Mouse (Mus musculus) forebrain, embryonic 14.5 days (tissue): Measurements from ENCODE around the gene Snd1. TPM values are rescaled to one million over a fixed set of nuclear protein-coding genes. Genes with fewer than 3 reads are reported as not detected.

Source experiments
- ATAC-seq: fragments of 200-750 bp; cut with Nextera tagmentation; 2 replicates; pipeline ENCODE4 v1.8.0; 2017; ENCODE audit warnings: mild to moderate bottlenecking, moderate library complexity
- DNase-seq: peaks from one replicate; pipeline ENCODE4 v3.0.0-alpha.2; 2015; ENCODE audit warnings: low spot score
- H3K27ac ChIP-seq: fragments of 300-500 bp; sonication (generic); 2 replicates; pipeline ENCODE4 v1.5.1; 2014; ENCODE audit warnings: low read depth, mild to moderate bottlenecking, control low read depth, low read length, moderate library complexity
- H3K27me3 ChIP-seq: fragments of 300-500 bp; sonication (generic); replicated peaks from 2 replicates; pipeline ENCODE4 v1.6.1; 2014; ENCODE audit warnings: low read length, control low read depth, mixed read lengths; ENCODE audit not compliant: control insufficient read depth, insufficient read depth
- H3K36me3 ChIP-seq: fragments of 300-500 bp; sonication (generic); 2 replicates; pipeline ENCODE4 v1.6.1; 2014; ENCODE audit warnings: low read length, control low read depth; ENCODE audit not compliant: control insufficient read depth, insufficient read depth
- H3K4me1 ChIP-seq: fragments of 300-500 bp; sonication (generic); 2 replicates; pipeline ENCODE4 v1.6.1; 2014; ENCODE audit warnings: antibody characterized with exemption, low read length, control low read depth; ENCODE audit not compliant: control insufficient read depth, insufficient read depth
- H3K4me2 ChIP-seq: fragments of 300-500 bp; sonication (generic); 2 replicates; pipeline ENCODE4 v1.6.1; 2014; ENCODE audit warnings: mild to moderate bottlenecking, control low read depth, low read length
- H3K4me3 ChIP-seq: fragments of 300-500 bp; sonication (generic); 2 replicates; pipeline ENCODE4 v1.5.1; 2014; ENCODE audit warnings: low read depth, low read length, control low read depth
- H3K9ac ChIP-seq: fragments of 300-500 bp; sonication (generic); 2 replicates; pipeline ENCODE4 v1.6.1; 2014; ENCODE audit warnings: mild to moderate bottlenecking, low read length, control low read depth, moderate library complexity
- H3K9me3 ChIP-seq: fragments of 300-500 bp; sonication (generic); replicated peaks from 2 replicates; pipeline ENCODE4 v1.6.1; 2016; ENCODE audit warnings: low read length, control low read depth, mixed read lengths; ENCODE audit not compliant: control insufficient read depth
- WGBS: fragments of 180-500 bp; shearing (Covaris S2); extraction: QIAGEN DNeasy Blood & Tissue Kit; methylation state at CpG from one replicate; pipeline ENCODE4 v1.1.7; 2014; 5-methylcytosine and 5-hydroxymethylcytosine counted together
- polyA plus RNA-seq: library from polyadenylated mRNA; unstranded; fragments of >200 nt; fragmentation: Nextera tagmentation; extraction: Ambion mirVana; gene quantifications from 2 replicates; pipeline ENCODE4 v1.2.1, GENCODE M21; 2014

Gene Snd1
- polyA plus RNA-seq, 1 experiment from 2014 or later = 67.9 TPM

DNA sequence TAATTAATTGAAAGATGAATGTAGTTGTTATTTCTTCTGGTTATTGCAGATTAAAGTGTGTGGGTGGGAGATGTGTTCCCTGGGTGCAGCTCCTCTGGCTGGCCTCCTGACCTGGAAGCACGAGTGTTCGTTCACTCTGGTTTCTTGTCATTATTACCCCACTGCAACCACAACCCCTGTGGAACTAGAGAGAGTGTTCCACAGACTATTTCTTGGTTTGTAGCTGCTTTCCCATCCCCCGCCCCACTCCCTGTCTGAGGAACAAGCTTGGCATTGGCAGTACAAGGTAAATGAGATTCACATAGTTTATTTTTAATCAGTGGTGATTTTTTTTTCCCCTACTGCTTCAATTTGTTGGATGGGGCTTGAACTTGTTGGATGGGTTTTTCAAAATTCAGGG, 189.8 kb downstream of the Snd1 start:
- no peaks in the 10 kb centered on the region for H3K36me3 ChIP-seq
- no peak for ATAC-seq

DNA sequence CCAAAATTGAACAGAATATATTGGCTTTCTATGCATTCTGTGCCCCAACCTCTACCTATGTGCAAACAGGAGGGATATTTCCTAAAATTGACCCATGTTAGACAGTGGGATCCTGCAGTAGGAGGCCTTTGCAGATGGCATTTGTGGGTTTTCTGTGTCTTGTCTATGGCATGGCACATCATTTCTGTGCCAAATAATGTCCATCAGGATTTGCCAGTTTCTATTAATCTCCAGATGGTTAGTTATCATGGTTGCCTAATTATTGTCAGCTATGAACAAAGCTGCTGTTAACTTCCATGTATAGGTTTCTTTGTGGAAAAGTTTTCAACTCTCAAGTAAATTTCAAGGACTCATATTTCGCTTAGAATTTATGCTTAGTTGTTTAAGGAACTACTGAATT, 192.6 kb downstream of the Snd1 start:
- Histone ChIP-seq H3K36me3 (no peaks in the 10 kb centered on the region), H3K4me2 (no peak overlapping the region), H3K27me3 (no peaks in the 10 kb centered on the region), H3K27ac (no peak overlapping the region), H3K9me3 (no peaks in the 10 kb centered on the region), H3K4me3 (no peak overlapping the region), H3K4me1 (no peaks in the 10 kb centered on the region), H3K9ac (no peak overlapping the region)
- ATAC-seq (no peak), DNase-seq (no peak)
- WGBS = 93% methylated on average over 1 of the region's 1 CpGs

More for the DNA sequence above, 189.8 kb downstream of the Snd1 start:
- 84% methylated on average over 3 of the region's 3 CpGs for WGBS
- Histone ChIP-seq H3K9me3 (no peaks in the 10 kb centered on the region), H3K27ac (no peak overlapping the region), H3K9ac (no peak overlapping the region), H3K4me2 (no peak overlapping the region), H3K4me1 (no peaks in the 10 kb centered on the region), H3K4me3 (no peak overlapping the region), H3K27me3 (no peaks in the 10 kb centered on the region)
- no peak for DNase-seq

- 90% methylated on average over 5 of the region's 5 CpGs for WGBS
- Histone ChIP-seq H3K4me2 (no peak overlapping the region), H3K27ac (no peak overlapping the region), H3K9ac (no peak overlapping the region), H3K27me3 (no peaks in the 10 kb centered on the region), H3K4me3 (no peak overlapping the region), H3K4me1 (no peaks in the 10 kb centered on the region), H3K9me3 (no peaks in the 10 kb centered on the region), H3K36me3 (no peaks in the 10 kb centered on the region)
- DNase-seq (no peak), ATAC-seq (no peak)
Measured at GRCm38 (mm10) chr6:28669251-28669650, 194.3 kb downstream of the Snd1 start.

- Histone ChIP-seq H3K36me3 (no peaks in the 10 kb centered on the region), H3K9ac (no peak overlapping the region), H3K4me3 (no peak overlapping the region), H3K4me2 (no peak overlapping the region), H3K27me3 (no peaks in the 10 kb centered on the region), H3K27ac (no peak overlapping the region), H3K9me3 (no peaks in the 10 kb centered on the region), H3K4me1 (no peaks in the 10 kb centered on the region)
- WGBS = 88% methylated on average over 1 of the region's 1 CpGs
- ATAC-seq = no peak
- DNase-seq = no peak
Measured at GRCm38 (mm10) chr6:28672388-28672787, 197.4 kb downstream of the Snd1 start.

DNA sequence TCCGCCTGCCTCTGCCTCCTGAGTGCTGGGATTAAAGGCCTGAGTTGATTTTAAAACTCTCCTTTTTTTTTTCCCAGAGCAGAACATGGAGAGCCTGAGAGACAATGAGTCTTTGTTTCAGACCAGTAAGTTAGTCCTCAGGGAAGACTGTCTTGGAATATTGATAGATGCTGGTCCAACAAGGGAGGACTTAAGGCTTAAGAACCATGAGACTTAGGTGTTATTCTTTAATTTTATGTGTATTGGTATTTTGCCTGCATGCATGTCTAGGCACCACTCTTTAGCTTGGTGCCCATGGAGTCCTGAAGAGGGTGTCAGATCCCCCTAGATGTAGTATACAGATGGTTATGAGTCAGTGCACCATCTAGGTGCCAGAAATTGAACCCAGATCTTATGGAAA, 199.7 kb downstream of the Snd1 start:
- DNase-seq (no peak), ATAC-seq (no peak)
- H3K27me3 ChIP-seq = no peaks in the 10 kb centered on the region
- no peak overlapping the region for H3K27ac ChIP-seq
- H3K4me3 ChIP-seq = no peak overlapping the region
- no peak overlapping the region for H3K4me2 ChIP-seq
- no peaks in the 10 kb centered on the region for H3K4me1 ChIP-seq
- no peaks in the 10 kb centered on the region for H3K9me3 ChIP-seq
- H3K9ac ChIP-seq = no peak overlapping the region
- 96% methylated on average over 1 of the region's 1 CpGs for WGBS
- H3K36me3 ChIP-seq = no peaks in the 10 kb centered on the region

- WGBS = 88% methylated on average over 1 of the region's 1 CpGs
- Histone ChIP-seq H3K27ac (no peak overlapping the region), H3K9ac (no peak overlapping the region), H3K4me2 (no peak overlapping the region), H3K4me3 (no peak overlapping the region), H3K4me1 (0 out of 2 replicates have a peak, but pooled peaks cover 4% of the 10 kb centered on the region), H3K9me3 (no peaks in the 10 kb centered on the region), H3K36me3 (no peaks in the 10 kb centered on the region), H3K27me3 (no peaks in the 10 kb centered on the region)
- no peak for DNase-seq
- no peak for ATAC-seq
Measured at GRCm38 (mm10) chr6:28678896-28679295, 204.0 kb downstream of the Snd1 start.

GRCm38 (mm10) chr6:28680537-28680936, 205.6 kb downstream of the Snd1 start:
- Histone ChIP-seq H3K9me3 (no peaks in the 10 kb centered on the region), H3K9ac (no peak overlapping the region), H3K27ac (no peak overlapping the region), H3K4me1 (0 out of 2 replicates have a peak, but pooled peaks cover 4% of the 10 kb centered on the region), H3K36me3 (no peaks in the 10 kb centered on the region), H3K4me3 (no peak overlapping the region), H3K4me2 (no peak overlapping the region), H3K27me3 (no peaks in the 10 kb centered on the region)
- WGBS = 81% methylated on average over 4 of the region's 4 CpGs
- ATAC-seq (no peak), DNase-seq (no peak)

- ATAC-seq = no peak
- 68% methylated on average over 8 of the region's 8 CpGs for WGBS
- no peaks in the 10 kb centered on the region for H3K27me3 ChIP-seq
- no peaks in the 10 kb centered on the region for H3K36me3 ChIP-seq
- H3K9me3 ChIP-seq = no peaks in the 10 kb centered on the region
- H3K4me1 ChIP-seq = 0 out of 2 replicates have a peak, but pooled peaks cover 4% of the 10 kb centered on the region
- no peak overlapping the region for H3K9ac ChIP-seq
- no peak overlapping the region for H3K4me3 ChIP-seq
- H3K27ac ChIP-seq = no peak overlapping the region
- DNase-seq = no peak
- no peak overlapping the region for H3K4me2 ChIP-seq
Measured at GRCm38 (mm10) chr6:28681521-28682457, 206.8 kb downstream of the Snd1 start.

GRCm38 (mm10) chr6:28685052-28685451, 210.1 kb downstream of the Snd1 start:
- Histone ChIP-seq H3K4me1 (0 out of 2 replicates have a peak, but pooled peaks cover 4% of the 10 kb centered on the region), H3K4me2 (no peak overlapping the region), H3K9me3 (no peaks in the 10 kb centered on the region), H3K9ac (no peak overlapping the region), H3K27me3 (no peaks in the 10 kb centered on the region), H3K36me3 (no peaks in the 10 kb centered on the region), H3K27ac (no peak overlapping the region), H3K4me3 (no peak overlapping the region)
- ATAC-seq (no peak), DNase-seq (no peak)
- 38% methylated on average over 3 of the region's 3 CpGs for WGBS
